Mouse (Mus musculus) cortical plate, adult 2 months (tissue): ENCODE results near the gene Mindy2.

Source experiments
- CTCF ChIP-seq: fragments of 200-500 bp; IDR thresholded peaks from 2 replicates; pipeline ENCODE4 v1.5.1; 2011; ENCODE audit warnings: mild to moderate bottlenecking, control low read depth, low read length; ENCODE audit not compliant: insufficient read depth; ENCODE audit errors: extremely low read depth
- POLR2A ChIP-seq: fragments of 200-500 bp; IDR thresholded peaks from 2 replicates; pipeline ENCODE4 v1.6.1; 2011; ENCODE audit warnings: mild to moderate bottlenecking, low read length, control low read depth; ENCODE audit not compliant: insufficient read depth; ENCODE audit errors: extremely low read depth

GRCm38 (mm10) chr9:70629711-70630110 is 27.3 kb downstream of the Mindy2 start:
- no peak for TF ChIP-seq CTCF
- TF ChIP-seq POLR2A = no peak
